Mouse (Mus musculus) MEL (cell line): ENCODE data around the gene Kif12. TPM values are rescaled to one million over a fixed set of nuclear protein-coding genes. Genes with fewer than 3 reads are reported as not detected.

Experiments used
- DNase-seq: peaks from one replicate; pipeline ENCODE4 v3.0.0; 2011; ENCODE audit warnings: low read depth, low spot score
- H3K27ac ChIP-seq: 2 replicates; pipeline ENCODE4 v1.5.1; 2012; ENCODE audit warnings: low read depth, mild to moderate bottlenecking, control low read depth, low read length, moderate library complexity; ENCODE audit not compliant: control insufficient read depth
- H3K27me3 ChIP-seq, 2 experiments: fragments of 150-350 bp in 1 of 2; sonication (generic) in 1 of 2; 2 replicates each; pipeline ENCODE4 v1.6.1; 2012; ENCODE audit warnings: low read length in 2 of 2, mild to moderate bottlenecking in 2 of 2, improper control_type of control experiment in 1 of 2, moderate library complexity in 1 of 2; ENCODE audit not compliant: insufficient read depth in 2 of 2, control insufficient read depth in 1 of 2
- H3K36me3 ChIP-seq, 2 experiments: 2 replicates each; pipeline ENCODE4 v1.6.1; 2012 to 2014; ENCODE audit warnings: low read length in 2 of 2, improper control_type of control experiment in 1 of 2, inconsistent platforms in 1 of 2, mild to moderate bottlenecking in 1 of 2; ENCODE audit not compliant: insufficient read depth in 2 of 2, control insufficient read depth in 1 of 2
- H3K4me1 ChIP-seq, 2 experiments: fragments of 150-350 bp in 1 of 2; sonication (generic) in 1 of 2; 2 replicates each; pipeline ENCODE4 v1.6.1; 2012; ENCODE audit warnings: low read length in 2 of 2, improper control_type of control experiment in 1 of 2, mild to moderate bottlenecking in 1 of 2; ENCODE audit not compliant: insufficient read depth in 2 of 2, control insufficient read depth in 1 of 2
- H3K4me3 ChIP-seq, 2 experiments: fragments of 150-350 bp in 1 of 2; sonication (generic) in 1 of 2; 2 replicates each; pipeline ENCODE4 v1.5.1; 2012; ENCODE audit warnings: low read depth in 2 of 2, low read length in 2 of 2, mild to moderate bottlenecking in 2 of 2, moderate library complexity in 2 of 2, control low read depth in 1 of 2, improper control_type of control experiment in 1 of 2; ENCODE audit not compliant: control insufficient read depth in 1 of 2, insufficient read depth in 1 of 2
- H3K79me2 ChIP-seq: 2 replicates; pipeline ENCODE4 v1.6.1; 2012; ENCODE audit warnings: mild to moderate bottlenecking, low read length, moderate library complexity; ENCODE audit not compliant: control insufficient read depth, poor library complexity, insufficient read depth
- H3K9ac ChIP-seq: 2 replicates; pipeline ENCODE4 v1.6.1; 2012; ENCODE audit warnings: low read depth, mild to moderate bottlenecking, control low read depth, low read length, moderate library complexity; ENCODE audit not compliant: control insufficient read depth, poor library complexity, severe bottlenecking
- H3K9me3 ChIP-seq: fragments of 150-350 bp; sonication (generic); replicated peaks from 2 replicates; pipeline ENCODE4 v1.6.1; 2012; ENCODE audit warnings: mild to moderate bottlenecking, low read length, improper control_type of control experiment, moderate library complexity; ENCODE audit not compliant: insufficient read depth
- CHD1 ChIP-seq: IDR thresholded peaks from 2 replicates; pipeline ENCODE4 v1.6.1; 2012; ENCODE audit warnings: low read depth, mild to moderate bottlenecking, inconsistent platforms, low read length, improper control_type of control experiment
- CHD2 ChIP-seq: IDR thresholded peaks from 2 replicates; pipeline ENCODE4 v1.6.1; 2011; ENCODE audit warnings: low read length, improper control_type of control experiment
- E2F4 ChIP-seq: IDR thresholded peaks from 2 replicates; pipeline ENCODE4 v1.6.1; 2011; ENCODE audit warnings: low read depth, low read length, improper control_type of control experiment, borderline replicate concordance
- EP300 ChIP-seq, 2 experiments: IDR thresholded peaks; 2 replicates each; pipeline ENCODE4 v1.6.1; 2011; ENCODE audit warnings: improper control_type of control experiment in 2 of 2, low read length in 2 of 2, low read depth in 1 of 2, mild to moderate bottlenecking in 1 of 2
- ETS1 ChIP-seq: IDR thresholded peaks from 2 replicates; pipeline ENCODE4 v1.6.1; 2012; ENCODE audit warnings: low read depth, mild to moderate bottlenecking, inconsistent platforms, low read length, improper control_type of control experiment, moderate library complexity
- GATA1 ChIP-seq: IDR thresholded peaks from 2 replicates; pipeline ENCODE4 v1.6.1; 2011; ENCODE audit warnings: low read depth, low read length, improper control_type of control experiment
- HCFC1 ChIP-seq: IDR thresholded peaks from 2 replicates; pipeline ENCODE4 v1.6.1; 2012; ENCODE audit warnings: low read depth, mild to moderate bottlenecking, inconsistent platforms, low read length, improper control_type of control experiment, moderate library complexity
- KAT2A ChIP-seq: conservative IDR thresholded peaks from 2 replicates; pipeline ENCODE4 v1.6.1; 2012; ENCODE audit warnings: low read depth, low read length, improper control_type of control experiment, inconsistent platforms
- MAX ChIP-seq: IDR thresholded peaks from 2 replicates; pipeline ENCODE4 v1.6.1; 2011; ENCODE audit warnings: low read length, improper control_type of control experiment
- MAZ ChIP-seq: IDR thresholded peaks from 2 replicates; pipeline ENCODE4 v1.6.1; 2012; ENCODE audit warnings: low read depth, mild to moderate bottlenecking, inconsistent platforms, low read length, improper control_type of control experiment
- MYB ChIP-seq: IDR thresholded peaks from 2 replicates; pipeline ENCODE4 v1.6.1; 2011; ENCODE audit warnings: mild to moderate bottlenecking, low read depth, low read length, improper control_type of control experiment
- POLR2A ChIP-seq, 2 experiments: IDR thresholded peaks; 2 replicates each; pipeline ENCODE4 v1.6.1; 2011 to 2012; ENCODE audit warnings: low read length in 2 of 2, mild to moderate bottlenecking in 2 of 2, control low read depth in 1 of 2, improper control_type of control experiment in 1 of 2, low read depth in 1 of 2, moderate library complexity in 1 of 2; ENCODE audit not compliant: control insufficient read depth in 1 of 2, insufficient read depth in 1 of 2, poor library complexity in 1 of 2
- RAD21 ChIP-seq: IDR thresholded peaks from 2 replicates; pipeline ENCODE4 v1.6.1; 2011; ENCODE audit warnings: mild to moderate bottlenecking, low read depth, low read length, improper control_type of control experiment
- RCOR1 ChIP-seq: IDR thresholded peaks from 2 replicates; pipeline ENCODE4 v1.6.1; 2012; ENCODE audit warnings: low read depth, mild to moderate bottlenecking, inconsistent platforms, low read length, improper control_type of control experiment
- SIN3A ChIP-seq: IDR thresholded peaks from 2 replicates; pipeline ENCODE4 v1.6.1; 2012; ENCODE audit warnings: low read length, improper control_type of control experiment, inconsistent platforms
- TCF12 ChIP-seq: IDR thresholded peaks from 2 replicates; pipeline ENCODE4 v1.6.1; 2014; ENCODE audit warnings: low read depth, mild to moderate bottlenecking, inconsistent platforms, low read length, improper control_type of control experiment, moderate library complexity
- UBTF ChIP-seq: IDR thresholded peaks from 2 replicates; pipeline ENCODE4 v1.6.1; 2012; ENCODE audit warnings: low read depth, mild to moderate bottlenecking, inconsistent platforms, low read length, improper control_type of control experiment, moderate library complexity, borderline replicate concordance; ENCODE audit not compliant: insufficient read depth
- USF1 ChIP-seq: IDR thresholded peaks from 2 replicates; pipeline ENCODE4 v1.6.1; 2014; ENCODE audit warnings: low read depth, mild to moderate bottlenecking, inconsistent platforms, low read length, improper control_type of control experiment, moderate library complexity
- ZC3H11A ChIP-seq: IDR thresholded peaks from 2 replicates; pipeline ENCODE4 v1.6.1; 2012; ENCODE audit warnings: low read depth, mild to moderate bottlenecking, inconsistent platforms, low read length, improper control_type of control experiment
- ZKSCAN1 ChIP-seq: IDR thresholded peaks from 2 replicates; pipeline ENCODE4 v1.6.1; 2012; ENCODE audit warnings: low read depth, mild to moderate bottlenecking, inconsistent platforms, low read length, improper control_type of control experiment, moderate library complexity
- polyA plus RNA-seq, 2 experiments: library from polyadenylated mRNA; stranded (reverse) in 1 of 2; unstranded in 1 of 2; fragments of >175 nt in 1 of 2; fragments of >200 nt in 1 of 2; gene quantifications; 2 replicates each; pipeline versions ENCODE4 v1.2.1 to v1.2.4; 2012; ENCODE audit warnings: low replicate concordance in 2 of 2, low read depth in 1 of 2; ENCODE audit not compliant: insufficient read length in 2 of 2, insufficient read depth in 1 of 2, missing spikeins in 1 of 2
- total RNA-seq: library from RNA; depleted of rRNA; stranded (reverse); fragments of 300-350 nt; gene quantifications from 2 replicates; pipeline ENCODE4 v1.2.3, GENCODE M21; 2012

Gene Kif12
- total and polyA plus RNA-seq, 3 experiments: not detected

GRCm38 (mm10) chr4:63181556-63181955 is 9.6 kb upstream of the Kif12 start:
- Histone ChIP-seq H3K9me3 (no peaks in the 10 kb centered on the region), H3K79me2 (no peaks in the 10 kb centered on the region)
- DNase-seq: no peak

GRCm38 (mm10) chr4:63171122-63171521 is 809 bp downstream of the Kif12 start:
- Histone ChIP-seq H3K9me3 (no peaks in the 10 kb centered on the region), H3K4me1 (no peaks in the 10 kb centered on the region), H3K9ac (no peak overlapping the region), H3K27me3 (no peaks in the 10 kb centered on the region), H3K79me2 (no peaks in the 10 kb centered on the region), H3K27ac (no peak overlapping the region), H3K4me3 (no peak overlapping the region), H3K36me3 (no peaks in the 10 kb centered on the region)
- no peak for DNase-seq
- TF ChIP-seq UBTF: no peak
- TF ChIP-seq, all 39 proteins: peak for 0

More at GRCm38 (mm10) chr4:63181556-63181955, 9.6 kb upstream of the Kif12 start:
- H3K4me1 ChIP-seq: no peaks in the 10 kb centered on the region
- TF ChIP-seq ZC3H11A: no peak
- no peak for TF ChIP-seq TCF12
- no peak for TF ChIP-seq USF1
- no peak for TF ChIP-seq RCOR1
- TF ChIP-seq POLR2A (IDR thresholded peaks at IDR 0.05; ENCODE audit: control insufficient read depth in 1 of 2, insufficient read depth in 1 of 2, low read depth in 1 of 2, low read length in 2 of 2, poor library complexity in 1 of 2): no peak
- TF ChIP-seq HCFC1: no peak
- no peak for TF ChIP-seq GATA1
- no peak for TF ChIP-seq SIN3A
- TF ChIP-seq MAX: no peak
- TF ChIP-seq CHD2: no peak
- no peak for TF ChIP-seq RAD21
- no peak for TF ChIP-seq MYB
- TF ChIP-seq E2F4: no peak
- no peak for TF ChIP-seq EP300 (IDR thresholded peaks at IDR 0.05; ENCODE audit: low read depth in 1 of 2, low read length in 2 of 2)
- TF ChIP-seq, all 39 proteins: peak for 0
- Histone ChIP-seq H3K27ac (no peak overlapping the region), H3K36me3 (no peaks in the 10 kb centered on the region), H3K9ac (no peak overlapping the region), H3K4me3 (no peak overlapping the region), H3K27me3 (no peaks in the 10 kb centered on the region)

GRCm38 (mm10) chr4:63170061-63170460 is 1.9 kb downstream of the Kif12 start:
- no peaks in the 10 kb centered on the region for H3K36me3 ChIP-seq
- TF ChIP-seq ETS1 (no peak), KAT2A (no peak), ZKSCAN1 (no peak), HCFC1 (no peak), CHD1 (no peak), MAZ (no peak), GATA1 (no peak)
- TF ChIP-seq, all 39 proteins: peak for 0
- no peaks in the 10 kb centered on the region for H3K9me3 ChIP-seq
- no peak overlapping the region for H3K27ac ChIP-seq
- no peak overlapping the region for H3K9ac ChIP-seq
- no peaks in the 10 kb centered on the region for H3K27me3 ChIP-seq
- DNase-seq: no peak
- H3K79me2 ChIP-seq: no peaks in the 10 kb centered on the region
- no peak overlapping the region for H3K4me3 ChIP-seq
- H3K4me1 ChIP-seq: no peaks in the 10 kb centered on the region
